Mouse (Mus musculus): ENCODE measurements at regions not wholly inside any gene's neighbourhood (a gene's known extent, or its start where the extent isn't known, plus 50 kb on each side); places are given as distances from the start of the nearest gene placed in this dataset.

- TF ChIP-seq POLR2A (IDR thresholded peaks at IDR 0.05; ENCODE audit: low read depth, low read length) (no peak), CTCF (conservative IDR thresholded peaks at IDR 0.05; ENCODE audit: insufficient read depth, insufficient read length, low read depth, low read length) (no peak)
Measured at GRCm38 (mm10) chr5:73821956-73822545, 170.9 kb downstream of the Spata18 start.
